15 mouse cellular contexts compared by ENCODE assay signal in the genomic region with DNA sequence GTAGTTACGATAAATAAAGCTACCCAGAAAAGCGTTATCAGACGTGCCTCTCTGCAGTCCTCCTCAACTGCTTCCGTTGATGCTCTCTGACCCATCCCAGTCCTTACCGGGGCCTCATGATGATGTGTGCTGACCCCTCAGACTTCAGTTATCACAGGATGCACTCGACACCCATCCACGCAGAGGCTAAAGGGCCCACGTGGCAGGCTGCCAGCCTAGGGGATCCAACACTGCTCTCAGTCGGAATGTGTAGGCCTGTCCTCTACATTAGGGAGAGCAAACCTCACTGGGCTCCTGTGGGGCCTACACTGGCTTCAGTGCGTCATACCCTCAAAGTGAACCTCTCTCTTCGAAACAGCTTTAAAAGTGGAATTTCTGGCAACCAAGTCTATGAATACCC.
"Had no signal": no experiment of that assay in that cellular context is flagged by ENCODE, and none has a peak within 500 bp of the region (broad histone marks: within the 10 kb centered on the region; RNA-seq: fewer than 3 reads in every experiment).

No protein-coding gene starts in this region.

- H3K4me3 ChIP-seq: layer of hippocampus, adult 2 months; limb, embryonic 12.5 days; midbrain, embryonic 13.5 days; neural tube, embryonic 15.5 days had no signal

- H3K4me2 ChIP-seq: limb, embryonic 12.5 days; lung, embryonic 14.5 days; midbrain, embryonic 13.5 days; neural tube, embryonic 15.5 days had no signal

- H3K27ac ChIP-seq: layer of hippocampus, adult 2 months; limb, embryonic 12.5 days; midbrain, embryonic 13.5 days; neural tube, embryonic 15.5 days had no signal

- H3K27me3 ChIP-seq: midbrain, embryonic 13.5 days; neural tube, embryonic 15.5 days had no signal

- DNase-seq: kidney, adult 8-10 months; kidney, postnatal 4 days; lung, embryonic 14.5 days; lung, postnatal 10 days; lung, postnatal 4 days; retina, postnatal 1 day; right cerebral cortex, postnatal 4 days; spleen, adult 18-20 months; thymus, postnatal 4 days had no signal

- H3K9ac ChIP-seq: limb, embryonic 12.5 days; lung, embryonic 14.5 days; midbrain, embryonic 13.5 days; neural tube, embryonic 15.5 days had no signal

- ATAC-seq: inflammation-experienced regulatory T-cells, adult 6 months; intestine, postnatal 0 days; midbrain, embryonic 13.5 days had no signal

- H3K9me3 ChIP-seq: limb, embryonic 12.5 days; midbrain, embryonic 13.5 days; neural tube, embryonic 15.5 days had no signal

- H3K36me3 ChIP-seq: limb, embryonic 12.5 days; midbrain, embryonic 13.5 days; neural tube, embryonic 15.5 days had no signal

- H3K4me1 ChIP-seq: limb, embryonic 12.5 days; midbrain, embryonic 13.5 days; neural tube, embryonic 15.5 days had no signal
